Mouse (Mus musculus) midbrain, embryonic 12.5 days (tissue): ENCODE results near the gene Dus2. TPM values are rescaled to one million over a fixed set of nuclear protein-coding genes. Genes with fewer than 3 reads are reported as not detected.
"Not testable (repeated sequence)": the region's sequence is repeated elsewhere in the genome, so short reads cannot be mapped to it uniquely, and the experiment has no call there.

ENCODE experiments used
- ATAC-seq: fragments of 200-750 bp; cut with Nextera tagmentation; 2 replicates; pipeline ENCODE4 v1.8.0; 2017; ENCODE audit warnings: low read depth, moderate TSS enrichment, moderate library complexity; ENCODE audit not compliant: low FRiP score
- H3K27ac ChIP-seq: fragments of 300-500 bp; sonication (generic); replicated peaks from 2 replicates; pipeline ENCODE4 v1.5.1; 2016; ENCODE audit warnings: mild to moderate bottlenecking
- H3K27me3 ChIP-seq: fragments of 300-500 bp; sonication (generic); 2 replicates; pipeline ENCODE4 v1.6.1; 2016; ENCODE audit warnings: mild to moderate bottlenecking
- H3K36me3 ChIP-seq: fragments of 300-500 bp; sonication (generic); 2 replicates; pipeline ENCODE4 v1.6.1; 2016
- H3K4me1 ChIP-seq: fragments of 300-500 bp; sonication (generic); 2 replicates; pipeline ENCODE4 v1.6.1; 2016
- H3K4me2 ChIP-seq: fragments of 300-500 bp; sonication (generic); replicated peaks from 2 replicates; pipeline ENCODE4 v1.6.1; 2016; ENCODE audit warnings: mild to moderate bottlenecking, moderate library complexity
- H3K4me3 ChIP-seq: fragments of 300-500 bp; sonication (generic); 2 replicates; pipeline ENCODE4 v1.5.1; 2016; ENCODE audit warnings: mild to moderate bottlenecking
- H3K9ac ChIP-seq: fragments of 300-500 bp; sonication (generic); replicated peaks from 2 replicates; pipeline ENCODE4 v1.6.1; 2016; ENCODE audit warnings: mild to moderate bottlenecking, moderate library complexity
- H3K9me3 ChIP-seq: fragments of 300-500 bp; sonication (generic); 2 replicates; pipeline ENCODE4 v1.6.1; 2016; ENCODE audit warnings: mild to moderate bottlenecking
- WGBS: fragments of 180-500 bp; shearing (Covaris S2); methylation state at CpG from one replicate; pipeline ENCODE4 v1.1.7; 2016; 5-methylcytosine and 5-hydroxymethylcytosine counted together
- polyA plus RNA-seq: library from polyadenylated mRNA; unstranded; fragments of >200 nt; fragmentation: Nextera tagmentation; extraction: Ambion mirVana; gene quantifications from 2 replicates; pipeline ENCODE4 v1.2.1, GENCODE M21; 2016

Gene Dus2
- polyA plus RNA-seq, 1 experiment from 2014 or later = 17.8 TPM

DNA sequence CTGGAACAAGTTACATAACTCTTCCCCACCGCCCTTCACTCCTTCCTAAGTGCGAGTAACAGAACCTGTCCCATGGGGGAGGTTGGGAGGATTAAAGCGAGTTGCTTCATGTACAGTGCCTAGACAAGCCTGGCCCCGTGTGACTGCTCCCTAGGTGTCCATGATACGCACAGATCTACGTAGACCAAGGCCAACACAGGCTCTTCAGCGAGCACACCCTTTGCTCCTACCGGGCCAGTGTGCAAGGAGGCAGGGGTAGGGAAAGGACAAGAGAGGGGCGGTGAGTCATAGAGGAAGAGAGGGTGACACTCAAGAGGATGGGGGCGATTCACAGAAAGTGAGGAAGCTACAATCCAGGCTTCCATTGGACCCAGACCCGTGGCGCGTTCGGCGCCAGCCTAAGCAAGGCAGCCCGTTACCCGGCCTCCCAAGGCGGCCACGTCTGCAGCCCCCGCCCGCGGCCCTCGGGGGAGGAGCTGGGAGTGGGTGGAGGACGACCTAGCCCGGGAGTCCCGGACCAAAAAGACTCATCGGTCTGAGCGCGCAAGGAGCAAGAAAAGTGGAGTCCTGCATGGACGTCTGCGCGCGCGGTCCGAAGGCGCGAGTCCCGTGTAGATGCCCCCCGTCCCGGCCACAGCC is 25.8 kb upstream of the Dus2 start:
- peak overlapping the region; percentile 64 for H3K4me2 ChIP-seq
- H3K9ac ChIP-seq = peak overlapping the region; percentile 43
- H3K36me3 ChIP-seq = no peaks in the 10 kb centered on the region
- H3K4me3 ChIP-seq = peak overlapping the region; percentile 51
- peak; percentile 41; the same call in 1 of the 2 replicates for ATAC-seq
- 4% methylated on average over 37 of the region's 40 CpGs for WGBS
- no peaks in the 10 kb centered on the region for H3K9me3 ChIP-seq
- H3K27ac ChIP-seq = no peak overlapping the region
- peaks cover 44% of the 10 kb centered on the region for H3K27me3 ChIP-seq
- H3K4me1 ChIP-seq = peaks cover 15% of the 10 kb centered on the region

DNA sequence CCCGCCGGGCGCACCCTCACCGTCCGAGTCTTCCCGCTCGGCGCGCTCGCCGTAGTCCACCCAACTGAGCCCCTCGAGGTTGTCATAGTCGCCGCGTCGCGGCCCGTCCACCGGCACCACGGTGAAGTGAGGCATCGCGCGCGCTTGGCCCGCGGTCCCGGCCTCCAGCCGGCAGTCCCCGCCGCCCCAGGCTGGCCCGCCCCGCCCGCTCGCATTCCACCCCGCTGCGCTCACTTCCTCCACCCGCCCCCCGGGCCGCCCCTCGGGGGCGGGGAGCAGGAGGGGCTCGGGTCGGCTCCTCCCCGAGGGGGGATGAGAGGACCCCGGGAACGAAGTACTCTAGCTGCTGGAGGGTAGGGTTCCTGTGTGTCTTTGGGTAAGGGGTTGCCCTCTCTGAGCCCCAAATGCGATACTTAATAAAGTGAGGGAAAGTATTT is 25.2 kb upstream of the Dus2 start, which contains the start of gene Slc12a4:
TSS of gene Slc12a4 (minus strand) at position 193 of the 437 bp plus-strand sequence.
- no peaks in the 10 kb centered on the region for H3K36me3 ChIP-seq
- peak within 1 kb of the TSS; percentile 51 for H3K4me3 ChIP-seq
- H3K4me1 ChIP-seq = peaks cover 15% of the 10 kb centered on the region
- WGBS = under 1% methylated on average over 45 of the region's 47 CpGs
- H3K9ac ChIP-seq = peak within 1 kb of the TSS; percentile 43
- peak; percentile 79 for ATAC-seq
- H3K4me2 ChIP-seq = peak within 1 kb of the TSS; percentile 64
- H3K9me3 ChIP-seq = no peaks in the 10 kb centered on the region
- H3K27me3 ChIP-seq = peaks cover 44% of the 10 kb centered on the region
- H3K27ac ChIP-seq = no peak within 1 kb of the TSS

DNA sequence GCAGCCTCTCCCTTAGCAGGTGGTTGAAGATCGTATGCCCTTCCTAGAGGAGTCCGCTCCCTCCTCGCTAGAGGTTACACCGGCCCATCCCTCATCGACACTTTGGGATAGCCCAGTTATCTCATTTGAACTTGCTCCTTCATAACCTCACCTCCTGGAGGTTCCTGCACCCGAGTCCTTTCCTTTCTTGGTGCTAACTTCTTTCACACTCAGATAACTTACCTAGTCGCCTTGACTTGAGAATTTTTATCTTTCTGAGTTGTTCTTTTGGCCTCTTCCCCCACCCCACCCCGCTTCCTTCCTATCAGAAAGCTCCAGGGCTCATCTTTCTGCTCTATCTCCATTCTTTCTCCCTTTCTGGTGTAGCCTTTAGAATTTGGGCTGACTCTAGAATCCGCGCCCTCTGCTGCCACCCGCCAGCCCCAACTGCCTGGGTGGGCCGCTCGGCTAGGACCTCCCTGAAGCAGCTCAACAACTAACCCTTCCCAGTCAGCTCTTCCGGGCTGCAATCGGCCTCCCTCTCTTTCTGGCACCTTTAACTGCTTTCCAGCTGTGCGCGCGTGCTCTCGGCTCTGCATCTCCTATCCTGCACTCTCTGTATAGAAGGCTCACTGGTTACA is 24.3 kb upstream of the Dus2 start:
- no peak overlapping the region for H3K9ac ChIP-seq
- 10% methylated on average over 19 of the region's 19 CpGs for WGBS
- peaks cover 44% of the 10 kb centered on the region for H3K27me3 ChIP-seq
- no peak for ATAC-seq
- no peaks in the 10 kb centered on the region for H3K36me3 ChIP-seq
- no peaks in the 10 kb centered on the region for H3K9me3 ChIP-seq
- peaks cover 15% of the 10 kb centered on the region for H3K4me1 ChIP-seq
- H3K4me2 ChIP-seq = peak overlapping the region; percentile 21
- H3K4me3 ChIP-seq = no peak overlapping the region
- H3K27ac ChIP-seq = no peak overlapping the region

DNA sequence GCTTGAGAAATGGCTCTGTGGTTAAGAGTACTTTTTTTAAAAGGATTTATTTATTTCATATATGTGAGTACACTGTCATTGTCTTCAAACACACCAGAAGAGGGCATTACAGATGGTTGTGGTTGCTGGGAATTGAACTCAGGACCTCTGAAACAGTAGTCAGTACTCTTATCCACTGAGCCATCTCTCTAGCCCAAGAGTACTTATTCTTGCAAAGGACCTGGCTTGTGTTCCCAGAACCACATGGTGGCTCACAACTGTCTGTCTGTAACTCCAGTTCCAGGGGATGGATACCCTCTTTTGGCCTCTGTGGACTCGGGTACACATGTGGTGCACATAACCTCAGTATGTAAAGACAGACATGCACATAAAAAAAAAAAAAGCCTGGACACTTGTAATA is 21.8 kb upstream of the Dus2 start:
- peaks cover 15% of the 10 kb centered on the region for H3K4me1 ChIP-seq
- no peak for ATAC-seq
- no peak overlapping the region for H3K4me2 ChIP-seq
- no peaks in the 10 kb centered on the region for H3K9me3 ChIP-seq
- no peak overlapping the region for H3K4me3 ChIP-seq
- H3K27ac ChIP-seq = no peak overlapping the region
- H3K27me3 ChIP-seq = peaks cover 38% of the 10 kb centered on the region
- H3K9ac ChIP-seq = no peak overlapping the region
- WGBS = 67% methylated on average over 1 of the region's 1 CpGs
- no peaks in the 10 kb centered on the region for H3K36me3 ChIP-seq

DNA sequence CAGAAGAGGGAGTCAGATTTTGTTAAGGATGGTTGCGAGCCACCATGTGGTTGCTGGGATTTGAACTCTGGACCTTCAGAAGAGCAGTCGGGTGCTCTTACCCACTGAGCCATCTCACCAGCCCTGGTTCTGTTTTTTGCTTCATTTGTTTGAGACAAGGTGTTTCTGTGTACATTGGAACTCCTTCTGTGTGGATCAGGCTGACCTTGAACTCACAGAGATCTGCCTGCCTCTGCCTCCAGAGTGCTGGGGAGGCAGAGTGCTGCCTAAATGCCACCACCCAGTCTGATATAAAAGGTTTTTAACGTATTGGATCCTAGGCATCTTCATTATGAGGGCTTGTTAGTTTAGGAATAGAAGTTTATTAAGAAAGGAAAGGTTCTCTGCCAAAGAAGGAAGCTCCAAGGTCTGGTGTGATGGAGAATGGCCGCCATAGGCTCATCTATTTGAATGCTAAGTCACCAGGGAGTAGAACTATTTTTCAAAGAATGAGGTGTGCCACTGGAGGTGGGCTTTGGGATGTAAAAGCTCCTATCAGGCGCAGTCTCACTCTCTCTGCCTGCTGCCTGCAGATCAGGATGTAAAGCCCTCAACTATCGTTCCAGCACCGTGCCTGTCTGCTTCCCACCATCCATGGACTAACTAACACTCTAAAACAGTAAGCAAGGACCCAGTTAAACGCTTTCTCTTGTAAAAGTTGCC is 20.0 kb upstream of the Dus2 start:
- Histone ChIP-seq H3K27ac (no peak overlapping the region), H3K27me3 (peaks cover 20% of the 10 kb centered on the region), H3K36me3 (no peaks in the 10 kb centered on the region), H3K4me2 (no peak overlapping the region), H3K9ac (no peak overlapping the region), H3K4me3 (no peak overlapping the region), H3K9me3 (no peaks in the 10 kb centered on the region), H3K4me1 (peaks cover 5% of the 10 kb centered on the region)
- WGBS = 76% methylated on average over 8 of the region's 8 CpGs
- no peak for ATAC-seq

DNA sequence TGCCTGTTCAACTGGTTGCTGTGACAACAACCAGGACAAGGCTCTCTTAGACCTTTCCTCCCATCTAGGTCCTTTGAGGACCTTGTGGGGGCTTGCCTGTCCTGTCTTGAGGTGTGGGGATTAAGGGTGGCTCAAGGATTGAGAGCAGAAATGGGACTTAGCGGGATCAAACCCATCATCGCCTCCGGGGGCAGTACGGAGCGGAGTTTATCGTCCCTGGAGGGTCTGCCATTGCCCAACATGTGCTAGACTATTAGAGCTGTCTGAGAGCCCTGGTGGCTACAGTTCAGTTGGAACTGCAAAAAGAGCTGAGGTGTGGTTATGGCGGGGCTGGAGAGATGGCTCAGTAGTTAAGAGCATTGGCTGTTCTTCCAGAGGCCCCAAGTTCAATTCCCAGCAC is 15.8 kb upstream of the Dus2 start:
- Histone ChIP-seq H3K9me3 (no peaks in the 10 kb centered on the region), H3K9ac (no peak overlapping the region), H3K4me3 (no peak overlapping the region), H3K27me3 (no peaks in the 10 kb centered on the region), H3K4me1 (no peaks in the 10 kb centered on the region), H3K36me3 (no peaks in the 10 kb centered on the region), H3K27ac (no peak overlapping the region), H3K4me2 (no peak overlapping the region)
- 64% methylated on average over 7 of the region's 7 CpGs for WGBS
- ATAC-seq = no peak

DNA sequence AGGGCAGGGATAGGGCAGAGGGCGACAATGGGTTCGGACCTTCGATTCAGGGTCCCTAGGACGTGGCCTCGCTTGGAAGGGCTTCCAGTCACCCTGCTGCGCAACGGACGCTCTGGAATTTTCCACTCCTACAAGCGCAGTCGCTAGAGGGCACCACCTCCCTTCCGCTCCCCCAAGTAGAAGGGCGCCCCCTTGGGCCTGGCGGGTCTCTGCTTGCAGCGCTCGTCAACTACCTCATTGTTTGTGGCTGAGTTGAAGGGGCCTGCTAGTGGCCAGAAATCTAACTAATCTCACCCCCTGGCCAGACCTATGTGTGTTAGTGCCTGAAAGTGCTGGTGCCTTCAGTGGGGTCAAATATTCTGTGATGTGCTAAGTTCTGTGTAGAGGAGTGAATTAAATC is 11.8 kb upstream of the Dus2 start, which contains the start of gene Dpep3:
TSS of gene Dpep3 (minus strand) at position 105 of the 400 bp plus-strand sequence.
- 90% methylated on average over 15 of the region's 15 CpGs for WGBS

DNA sequence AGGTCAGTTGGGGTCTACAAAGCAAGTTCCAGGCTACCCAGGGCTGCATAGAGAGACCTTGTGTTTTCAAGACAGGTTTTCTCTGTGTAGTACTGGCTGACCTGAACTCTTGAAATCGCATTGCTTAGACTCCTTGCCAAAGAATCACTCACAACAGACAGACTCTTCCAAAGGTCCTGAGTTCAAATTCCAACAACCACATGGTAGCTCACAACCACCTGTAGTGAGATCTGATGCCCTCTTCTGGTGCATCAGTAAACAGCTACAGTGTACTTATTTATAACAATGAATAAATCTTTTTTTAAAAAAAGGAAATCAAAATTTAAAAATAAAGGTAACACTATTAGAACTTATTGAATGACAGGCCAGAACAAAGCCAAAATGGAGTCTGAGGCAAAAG is 10.0 kb upstream of the Dus2 start:
- no peak overlapping the region for H3K4me2 ChIP-seq
- no peak overlapping the region for H3K9ac ChIP-seq
- H3K4me3 ChIP-seq = no peak overlapping the region
- no peak for ATAC-seq
- no peak overlapping the region for H3K27ac ChIP-seq
- H3K36me3 ChIP-seq = no peaks in the 10 kb centered on the region
- H3K9me3 ChIP-seq = no peaks in the 10 kb centered on the region
- 89% methylated on average over 1 of the region's 1 CpGs for WGBS
- no peaks in the 10 kb centered on the region for H3K4me1 ChIP-seq
- no peaks in the 10 kb centered on the region for H3K27me3 ChIP-seq

More for the DNA sequence above, 11.8 kb upstream of the Dus2 start, which contains the start of gene Dpep3:
- no peaks in the 10 kb centered on the region for H3K9me3 ChIP-seq
- no peak within 1 kb of the TSS for H3K4me2 ChIP-seq
- H3K4me1 ChIP-seq = no peaks in the 10 kb centered on the region
- H3K27ac ChIP-seq = no peak within 1 kb of the TSS
- ATAC-seq = no peak
- H3K9ac ChIP-seq = no peak within 1 kb of the TSS
- H3K36me3 ChIP-seq = no peaks in the 10 kb centered on the region
- no peak within 1 kb of the TSS for H3K4me3 ChIP-seq
- H3K27me3 ChIP-seq = no peaks in the 10 kb centered on the region

DNA sequence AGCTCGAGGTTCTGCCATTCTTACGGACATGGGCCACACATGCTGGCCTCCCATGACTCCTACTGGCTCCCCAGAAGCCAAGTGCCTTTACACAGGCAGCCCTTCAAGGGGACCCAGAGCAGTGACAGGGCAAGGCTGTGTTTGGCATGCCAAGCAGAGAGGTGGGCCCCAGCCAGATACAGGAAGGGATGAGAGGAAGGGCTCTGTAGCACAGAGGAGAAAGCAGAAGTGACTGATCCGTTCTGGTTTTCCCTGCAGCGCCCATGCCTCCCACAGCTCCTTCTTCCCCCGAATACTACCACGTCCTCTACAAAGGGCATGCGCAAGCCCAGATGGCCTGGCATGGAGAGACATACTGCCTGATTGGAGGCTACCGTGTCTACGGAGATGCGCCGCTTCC is 7.7 kb upstream of the Dus2 start:
- not testable (repeated sequence) for H3K27ac ChIP-seq, ATAC-seq, H3K27me3 ChIP-seq, H3K4me1 ChIP-seq, H3K9me3 ChIP-seq, H3K36me3 ChIP-seq, H3K9ac ChIP-seq, H3K4me3 ChIP-seq, H3K4me2 ChIP-seq
- WGBS = 87% methylated on average over 11 of the region's 11 CpGs

DNA sequence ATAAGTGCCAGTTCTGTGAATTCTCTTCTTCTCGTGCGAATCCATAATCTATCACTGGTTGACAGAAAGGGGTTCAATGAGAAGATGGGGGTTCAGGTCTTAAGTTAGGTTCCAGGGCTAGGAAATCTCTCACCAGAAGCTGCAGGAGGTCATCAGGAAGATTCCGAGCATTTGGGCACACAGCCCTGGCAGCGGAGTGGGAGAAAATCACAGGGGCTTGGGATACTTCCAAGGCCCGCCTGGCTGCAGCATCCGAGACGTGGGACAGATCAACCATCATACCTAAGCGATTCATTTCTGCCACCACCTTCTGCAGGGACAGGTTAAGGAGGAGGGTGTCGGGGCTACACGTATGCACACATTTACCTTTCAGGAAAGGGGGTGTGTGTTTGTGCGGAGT is 2.6 kb upstream of the Dus2 start:
- Histone ChIP-seq H3K9me3 (no peaks in the 10 kb centered on the region), H3K9ac (no peak overlapping the region), H3K4me2 (no peak overlapping the region), H3K4me1 (no peaks in the 10 kb centered on the region), H3K27me3 (peaks cover 9% of the 10 kb centered on the region), H3K4me3 (no peak overlapping the region), H3K27ac (no peak overlapping the region), H3K36me3 (no peaks in the 10 kb centered on the region)
- no peak for ATAC-seq
- 91% methylated on average over 11 of the region's 11 CpGs for WGBS

DNA sequence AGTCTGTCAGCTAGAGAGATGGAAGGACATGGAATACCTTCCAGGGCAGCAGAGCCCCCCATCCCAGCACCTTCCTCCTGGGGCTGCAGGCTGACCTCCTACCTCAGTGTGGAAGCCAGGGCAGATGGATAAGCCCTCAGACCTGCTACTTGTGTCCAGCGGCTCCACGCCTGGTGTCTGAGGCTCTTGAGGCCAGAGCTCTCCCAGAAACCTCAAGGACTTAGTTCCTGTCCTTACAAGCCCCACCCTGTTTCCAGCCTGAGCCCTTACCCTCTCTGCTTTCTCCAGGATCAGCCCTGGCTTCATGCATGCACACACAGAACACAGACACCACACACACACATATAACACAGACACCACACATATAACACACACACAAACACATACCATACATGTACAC is 409 bp downstream of the Dus2 start:
- no peak for ATAC-seq
- peaks cover 9% of the 10 kb centered on the region for H3K27me3 ChIP-seq
- 78% methylated on average over 2 of the region's 2 CpGs for WGBS
- no peaks in the 10 kb centered on the region for H3K9me3 ChIP-seq
- no peak overlapping the region for H3K4me3 ChIP-seq
- H3K4me2 ChIP-seq = no peak overlapping the region
- H3K4me1 ChIP-seq = no peaks in the 10 kb centered on the region
- no peak overlapping the region for H3K27ac ChIP-seq
- no peaks in the 10 kb centered on the region for H3K36me3 ChIP-seq
- H3K9ac ChIP-seq = no peak overlapping the region

DNA sequence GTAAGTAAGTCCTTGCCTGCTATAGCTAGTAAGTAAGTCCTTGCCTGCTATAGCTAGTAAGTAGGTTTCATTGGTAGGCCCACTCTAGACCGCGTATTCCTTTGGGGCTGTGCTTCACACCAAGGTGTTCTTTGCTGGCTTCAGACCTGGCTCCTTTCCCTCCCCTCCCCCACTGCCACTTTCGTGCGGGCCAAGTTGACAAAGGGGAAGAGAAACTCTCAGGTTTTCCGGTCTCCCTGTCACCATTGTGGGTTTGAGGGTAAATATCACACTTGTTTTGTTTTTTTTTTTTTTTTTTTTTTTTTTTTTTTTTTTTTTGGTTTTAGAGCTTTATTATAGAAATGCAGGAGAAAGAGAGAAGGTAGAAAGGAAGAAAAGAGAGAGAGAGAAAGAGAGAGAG is 1.4 kb downstream of the Dus2 start:
- H3K4me1 ChIP-seq = no peaks in the 10 kb centered on the region
- no peak overlapping the region for H3K4me3 ChIP-seq
- H3K9ac ChIP-seq = no peak overlapping the region
- peaks cover 9% of the 10 kb centered on the region for H3K27me3 ChIP-seq
- H3K9me3 ChIP-seq = no peaks in the 10 kb centered on the region
- no peak overlapping the region for H3K4me2 ChIP-seq
- no peak for ATAC-seq
- WGBS = 66% methylated on average over 5 of the region's 5 CpGs
- no peak overlapping the region for H3K27ac ChIP-seq
- H3K36me3 ChIP-seq = no peaks in the 10 kb centered on the region
